Mouse (Mus musculus) right cerebral cortex, adult 18-20 months (tissue): Measurements from ENCODE around the gene Plcg1.

Source experiments
- DNase-seq: peaks from one replicate; pipeline ENCODE4 v3.0.0; 2022; ENCODE audit warnings: mixed read lengths

The Plcg1 gene

DNA sequence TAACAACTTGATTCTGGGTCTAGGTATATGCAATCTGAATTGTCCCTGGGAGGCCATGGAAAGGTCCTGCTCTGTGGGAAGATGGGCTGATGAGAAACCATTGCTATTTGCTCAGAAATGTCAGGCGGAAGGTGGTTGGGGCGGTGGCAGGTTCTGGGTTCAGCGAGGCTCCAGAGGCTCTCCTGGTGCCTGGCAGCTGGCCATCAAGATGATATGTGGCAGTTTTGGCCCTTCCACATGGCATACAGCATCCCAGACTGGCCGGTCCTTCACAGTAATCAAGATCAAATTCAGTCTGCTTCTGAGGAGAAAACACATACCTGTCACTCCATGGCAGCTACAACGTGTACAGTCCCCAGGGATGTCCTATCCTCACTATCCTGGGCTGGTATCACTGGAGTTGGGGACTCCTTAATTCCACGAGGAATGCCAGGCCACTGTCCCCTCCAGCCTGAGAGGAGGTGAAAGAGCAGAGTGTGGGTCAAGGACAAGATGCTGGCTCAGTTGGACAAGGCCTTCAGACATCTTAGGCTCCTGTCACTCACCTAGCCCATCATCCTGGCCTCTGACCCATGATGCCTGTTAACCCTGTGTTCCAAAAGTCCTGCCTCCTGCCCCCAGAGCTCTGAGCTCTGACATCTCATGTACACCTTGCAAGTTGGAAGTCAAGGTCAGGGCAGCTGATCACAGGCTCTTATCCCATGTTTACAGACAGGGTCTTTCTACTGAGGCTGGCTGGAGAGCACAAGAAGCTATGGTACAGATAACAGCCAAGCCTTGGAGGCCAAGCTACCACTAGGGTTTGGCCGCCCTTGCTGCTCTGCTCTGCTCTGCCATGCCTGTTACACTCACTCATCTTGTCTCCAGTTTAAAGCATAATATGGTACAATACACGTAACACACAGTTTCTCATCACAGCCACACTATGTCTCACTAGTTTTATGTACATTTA lies 40.5 kb downstream of the Plcg1 start:
- DNase-seq, result no peak

DNA sequence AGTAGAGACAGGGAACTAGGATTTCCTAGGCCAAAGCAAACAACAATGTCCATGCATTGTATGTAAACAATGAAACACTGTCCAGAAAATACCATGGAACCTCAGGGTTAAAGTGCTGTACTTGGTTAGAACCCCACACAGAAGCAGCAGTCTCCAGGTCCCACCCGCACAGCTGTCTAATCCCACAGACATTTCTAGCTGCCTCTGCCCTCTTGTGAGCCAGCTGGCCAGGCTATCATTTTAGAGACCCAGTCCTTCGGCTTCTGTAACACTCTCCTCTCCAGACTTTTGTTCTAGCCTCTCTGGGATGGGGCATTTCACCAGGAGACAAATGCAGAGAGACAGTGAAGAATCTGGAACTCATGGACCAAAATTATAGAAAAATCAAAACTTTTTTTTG lies 46.9 kb downstream of the Plcg1 start:
- DNase-seq, result no peak

DNA sequence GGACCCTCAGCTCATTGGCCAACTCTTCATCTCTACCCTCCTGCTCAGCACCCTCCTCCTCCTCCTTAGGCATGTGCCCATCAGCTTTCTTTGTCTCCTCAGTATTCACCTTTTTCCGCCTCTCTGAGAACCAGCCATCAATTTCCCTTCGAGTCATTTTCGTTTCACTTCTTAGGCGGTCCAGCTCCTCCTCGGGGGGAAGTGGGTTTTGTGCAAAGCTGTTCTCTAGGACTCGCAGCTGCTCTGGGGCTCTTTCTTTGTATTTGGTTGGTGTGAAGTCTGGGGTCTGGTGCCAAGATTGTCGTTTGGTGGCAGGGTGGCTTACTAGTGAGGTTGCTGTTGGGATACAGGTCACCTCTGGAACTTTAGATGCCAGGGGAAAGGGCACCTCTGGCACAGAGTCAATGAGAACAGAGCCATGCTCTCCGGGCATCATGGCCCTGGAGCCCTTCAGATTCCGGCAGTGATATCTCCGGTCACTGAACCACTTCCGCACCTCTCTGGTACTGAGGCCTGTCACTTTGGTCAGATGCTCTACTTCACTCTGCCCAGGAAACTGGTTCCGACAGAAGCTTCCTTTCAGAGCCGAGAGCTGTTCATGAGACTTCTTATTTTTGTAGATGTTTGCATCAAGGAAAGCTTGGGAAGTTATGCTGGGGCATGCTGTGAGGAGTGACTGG lies 49.2 kb downstream of the Plcg1 start:
- no peak for DNase-seq

DNA sequence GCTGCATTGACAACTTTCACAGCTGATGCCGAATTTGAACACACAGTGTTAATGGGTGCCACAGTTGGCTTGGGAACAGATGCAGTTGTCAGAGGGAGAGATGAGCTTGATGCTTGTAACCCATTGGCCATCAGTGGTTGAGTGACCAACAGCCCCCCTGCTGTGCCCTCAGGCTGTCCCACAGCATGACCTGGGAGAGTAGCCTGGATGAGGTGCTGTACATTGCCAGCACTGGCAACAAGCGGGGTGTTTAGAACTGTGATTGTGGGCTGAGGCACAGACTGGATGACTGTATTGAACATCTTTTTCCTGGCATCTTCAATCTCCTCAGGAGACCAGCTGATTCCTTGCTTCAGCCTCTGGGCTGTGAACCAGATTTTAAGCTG lies 49.7 kb downstream of the Plcg1 start:
- DNase-seq, result no peak

DNA sequence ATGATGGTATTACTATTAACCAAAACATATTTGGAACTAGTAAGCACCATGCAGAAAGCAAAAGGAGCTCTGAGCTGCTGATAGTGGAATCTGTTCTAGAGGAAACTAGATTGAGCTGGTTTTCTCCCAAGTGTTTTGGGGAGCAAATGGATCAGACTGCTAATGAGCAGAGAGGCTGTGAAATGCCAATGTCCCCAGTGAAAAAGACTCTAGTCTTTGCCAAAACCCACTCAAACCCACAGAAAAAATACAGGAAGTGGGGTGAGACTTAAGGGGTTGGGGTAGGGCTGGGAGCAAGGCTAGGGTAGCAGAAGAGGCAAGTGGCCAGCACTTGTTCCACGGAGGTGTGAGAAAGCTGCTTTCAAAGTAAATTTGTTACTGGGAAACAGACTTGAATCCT lies 55.2 kb downstream of the Plcg1 start:
- DNase-seq, result peak; percentile 52

DNA sequence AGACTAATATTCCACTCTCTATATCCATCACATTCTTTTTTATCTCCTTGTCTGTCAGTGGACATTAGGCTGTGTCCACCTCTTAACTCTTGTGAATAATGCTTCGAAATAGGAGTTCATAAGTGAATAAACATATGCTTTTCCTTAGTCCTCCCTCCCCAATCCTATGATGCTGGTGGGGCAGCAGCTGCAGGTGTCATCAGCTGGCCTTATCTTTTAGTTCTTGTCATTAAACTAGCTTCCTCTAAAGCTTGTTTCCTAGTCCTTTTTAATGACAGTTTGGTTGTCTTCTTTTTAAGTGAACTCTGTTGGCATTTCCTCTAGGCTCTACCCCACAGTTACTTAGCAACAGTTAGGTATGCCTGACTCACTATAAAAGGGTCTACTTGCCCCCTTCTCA lies 57.9 kb downstream of the Plcg1 start:
- DNase-seq, result no peak

DNA sequence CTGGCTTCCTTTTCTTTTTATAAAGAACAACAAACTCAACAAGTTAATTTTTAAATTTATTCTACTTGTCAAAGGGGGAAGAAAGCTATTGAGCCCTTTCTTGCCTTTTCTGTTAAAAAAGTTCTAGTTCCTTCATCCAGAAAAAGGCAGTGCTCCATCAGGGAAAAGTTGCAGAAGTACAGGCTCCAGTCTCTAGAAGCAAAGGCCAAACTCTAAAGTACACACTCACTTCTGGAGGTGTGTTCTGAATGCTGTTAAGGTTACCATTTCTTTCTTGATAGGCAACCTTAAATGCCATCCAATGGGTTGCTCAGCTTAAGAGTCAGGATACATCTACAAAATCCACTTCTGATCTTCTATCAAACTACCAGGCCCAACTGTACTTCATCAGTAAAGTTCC lies 58.6 kb downstream of the Plcg1 start:
- no peak for DNase-seq

DNA sequence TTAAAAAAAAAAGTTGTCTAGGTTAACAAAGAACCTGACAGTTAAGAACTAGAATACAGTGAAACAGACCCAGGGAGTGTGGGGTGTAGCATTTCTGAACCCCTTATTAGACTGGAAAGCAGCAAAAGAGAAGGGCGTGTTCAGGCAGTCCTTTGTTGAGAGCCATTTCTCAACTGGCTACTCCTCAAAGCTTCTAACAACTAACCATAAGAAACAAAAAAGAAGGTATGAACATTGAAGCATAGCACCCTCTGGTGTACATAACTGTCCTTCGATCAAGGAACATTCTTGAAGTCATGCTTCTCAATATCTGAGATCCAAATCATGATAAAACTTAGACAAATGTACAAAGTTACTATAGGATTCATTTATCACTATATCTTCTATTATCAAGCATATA lies 62.0 kb downstream of the Plcg1 start:
- no peak for DNase-seq

DNA sequence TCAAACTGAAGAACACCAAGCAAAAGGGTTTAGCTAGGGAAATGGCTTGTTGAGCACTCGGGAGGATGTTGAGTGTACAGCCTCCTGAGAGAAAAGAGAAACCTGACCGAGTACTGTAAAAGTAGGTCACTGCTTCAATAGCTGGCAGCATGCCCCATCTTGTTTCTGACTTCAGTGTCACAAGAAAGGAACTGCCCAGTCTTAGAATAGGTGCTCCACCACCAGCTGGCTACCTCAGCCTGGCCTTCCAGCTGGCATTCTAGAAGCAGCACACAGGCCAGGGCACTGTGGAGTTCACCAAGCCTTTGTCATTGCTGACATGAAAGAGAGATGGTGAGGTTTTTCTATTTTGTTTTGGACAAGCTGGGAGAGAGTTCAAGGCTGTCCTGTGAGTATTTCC lies 65.9 kb downstream of the Plcg1 start:
- DNase-seq, result peak; percentile 46

DNA sequence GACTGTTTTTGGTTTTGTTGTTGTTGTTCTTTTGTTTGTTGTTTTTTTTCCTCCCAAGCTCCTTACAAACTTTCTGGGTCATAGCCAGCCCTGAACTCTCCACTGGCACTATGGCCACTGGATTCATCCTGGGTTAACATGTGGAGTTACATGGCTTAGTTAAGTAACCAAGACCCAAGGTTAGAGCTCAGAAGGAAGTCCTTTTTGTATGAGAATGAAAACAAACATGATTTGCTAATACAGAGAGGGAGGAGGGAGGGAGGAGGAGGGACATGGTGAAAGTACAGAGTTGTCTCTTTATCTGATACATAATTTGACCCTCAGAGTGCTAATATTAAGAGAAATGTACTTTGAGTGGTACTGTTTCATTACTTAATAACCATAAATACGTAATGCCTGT lies 67.1 kb downstream of the Plcg1 start:
- no peak for DNase-seq

DNA sequence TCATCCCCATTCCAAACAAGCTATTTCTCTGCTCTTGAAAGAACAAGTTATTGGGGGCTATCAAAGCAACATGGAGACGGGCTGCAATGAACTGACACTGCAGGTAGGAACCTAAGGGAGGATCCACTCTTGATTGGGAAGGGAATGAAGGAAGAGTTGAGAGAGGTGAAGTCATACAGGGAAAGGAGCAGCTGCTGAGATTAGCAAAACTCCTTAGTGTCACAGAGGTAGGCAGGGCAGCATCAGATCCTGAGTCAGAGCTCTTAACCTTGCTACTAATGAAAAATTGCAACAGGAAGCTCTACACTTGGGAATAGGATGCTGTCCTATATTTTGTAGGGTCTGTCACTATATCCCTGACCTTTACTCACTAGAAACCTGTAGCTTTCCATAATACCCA lies 69.9 kb downstream of the Plcg1 start:
- no peak for DNase-seq

DNA sequence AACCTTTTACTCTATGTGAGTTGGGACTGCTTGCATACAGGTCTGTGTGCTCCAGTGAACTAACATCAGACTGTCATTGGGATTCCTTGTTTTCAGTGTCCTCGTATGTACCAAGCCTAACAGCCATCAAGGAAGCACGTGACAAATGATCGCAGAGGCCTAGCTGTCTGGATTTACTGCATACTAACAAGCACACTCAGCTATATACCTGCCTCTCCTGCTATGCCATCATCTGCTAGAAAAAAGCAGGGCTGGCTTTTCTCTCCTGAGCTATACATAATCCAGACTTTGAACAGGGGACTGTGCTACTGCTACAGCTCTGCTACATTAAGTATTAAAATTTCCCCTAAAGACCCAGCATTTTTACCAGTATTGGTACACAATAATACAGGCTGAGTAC lies 71.2 kb downstream of the Plcg1 start:
- no peak for DNase-seq

DNA sequence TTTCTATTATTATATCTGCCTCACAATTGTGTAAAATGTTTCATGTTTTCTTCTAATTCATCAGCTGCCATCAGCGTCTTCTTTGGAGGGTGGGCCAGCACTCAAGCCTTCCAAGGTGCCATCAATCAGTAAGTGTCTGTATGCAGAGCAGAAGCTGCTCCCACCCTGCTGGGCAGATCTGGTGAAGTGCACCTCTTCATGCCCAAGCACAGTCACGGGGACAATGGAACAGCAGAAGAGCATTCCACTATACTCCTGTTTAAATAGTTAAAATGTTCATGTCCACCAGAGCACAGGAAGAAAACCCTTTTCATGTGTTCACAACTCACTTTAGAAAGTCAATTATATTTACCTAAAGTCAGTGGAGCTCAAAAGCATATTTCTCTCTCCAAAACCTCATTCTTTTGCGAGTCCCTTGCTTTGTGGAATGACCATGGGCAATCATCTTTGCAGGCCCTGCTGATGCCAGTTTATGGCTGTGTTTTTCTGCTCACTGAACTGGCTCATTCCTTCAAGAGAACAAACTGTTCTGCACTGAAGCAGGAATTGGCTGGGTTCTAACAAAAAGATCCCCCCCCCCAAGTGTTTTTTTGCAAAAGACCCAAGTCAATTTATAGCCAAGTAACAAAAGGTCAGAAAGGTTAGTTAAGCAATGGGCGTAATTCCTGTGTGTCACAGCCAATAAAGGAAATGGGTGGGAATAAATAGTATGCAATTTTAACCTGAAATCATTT lies 73.9 kb downstream of the Plcg1 start:
- no peak for DNase-seq

DNA sequence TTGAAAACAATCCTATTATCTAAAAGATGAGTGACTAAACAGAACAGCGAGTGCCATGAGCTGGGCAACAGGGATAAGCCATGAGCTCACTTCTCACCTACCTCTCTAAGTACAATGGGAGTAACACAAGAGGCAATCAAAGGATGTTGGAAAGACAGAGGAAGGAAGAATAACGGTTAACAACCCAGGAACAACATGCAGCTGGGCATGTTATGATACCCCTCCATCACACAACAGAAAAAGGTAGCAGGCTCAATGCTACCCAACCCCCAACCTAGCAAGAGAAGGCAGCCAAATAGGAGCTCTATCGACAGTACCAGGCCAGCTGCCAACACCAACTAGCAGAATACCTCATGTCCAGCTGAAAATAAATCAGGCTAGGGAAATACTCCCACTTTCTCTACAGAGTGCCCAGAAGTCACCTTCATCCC lies 75.0 kb downstream of the Plcg1 start:
- DNase-seq, result peak; percentile 31

DNA sequence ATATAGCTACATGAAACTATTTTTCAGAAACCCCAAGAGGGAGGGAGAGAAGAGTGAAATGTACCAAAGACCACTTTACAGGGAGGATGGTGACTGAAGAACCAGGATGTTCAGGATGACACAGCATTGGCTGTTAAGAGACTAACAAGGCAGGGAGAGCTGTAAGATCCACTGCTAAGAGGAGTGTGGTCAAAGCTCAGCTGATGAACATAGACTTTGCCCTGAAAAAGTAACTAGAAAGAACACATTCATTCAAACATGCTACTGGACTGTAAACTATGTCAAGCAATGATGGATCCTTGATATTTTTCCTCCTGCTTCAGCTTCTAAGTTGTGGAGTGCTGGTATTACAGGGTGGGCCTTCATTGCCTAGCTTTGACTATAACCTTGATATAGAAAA lies 79.3 kb downstream of the Plcg1 start:
- no peak for DNase-seq

DNA sequence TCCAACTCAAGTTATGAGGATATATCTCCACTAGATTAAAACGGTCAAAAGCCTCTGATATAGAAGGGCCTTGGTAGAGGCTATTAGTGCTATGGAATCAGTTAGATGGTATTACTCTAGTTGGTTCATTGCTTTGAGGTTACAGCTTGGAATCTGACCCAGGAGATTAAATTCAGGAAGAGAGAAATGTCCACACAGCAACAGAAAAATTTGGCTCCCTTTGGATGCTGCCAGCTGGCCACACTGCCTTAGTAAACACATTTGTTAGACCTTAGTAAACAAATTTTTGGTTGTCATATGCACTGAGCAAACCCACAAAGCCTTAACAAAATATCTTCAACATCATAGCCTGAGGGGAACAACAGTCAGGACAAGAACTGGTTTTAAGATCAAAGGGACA lies 79.7 kb downstream of the Plcg1 start:
- no peak for DNase-seq
